Mouse (Mus musculus) cortical plate, adult 2 months (tissue): ENCODE measurements around the gene Pitpnm1. TPM values are rescaled to one million over a fixed set of nuclear protein-coding genes. Genes with fewer than 3 reads are reported as not detected.
A peak's percentile ranks its signal among the peaks of the same experiment; 100 is the strongest.

Source experiments
- H3K27ac ChIP-seq: fragments of 200-500 bp; 2 replicates; pipeline ENCODE4 v1.5.1; 2012; ENCODE audit warnings: low read length, control low read depth, inconsistent platforms; ENCODE audit not compliant: insufficient read depth
- H3K4me1 ChIP-seq: fragments of 200-500 bp; 2 replicates; pipeline ENCODE4 v1.6.1; 2011; ENCODE audit warnings: low read length; ENCODE audit not compliant: control insufficient read depth, insufficient read depth
- H3K4me3 ChIP-seq: fragments of 200-500 bp; 2 replicates; pipeline ENCODE4 v1.5.1; 2011; ENCODE audit warnings: mild to moderate bottlenecking, low read length, control low read depth; ENCODE audit not compliant: insufficient read depth
- CTCF ChIP-seq: fragments of 200-500 bp; IDR thresholded peaks from 2 replicates; pipeline ENCODE4 v1.5.1; 2011; ENCODE audit warnings: mild to moderate bottlenecking, control low read depth, low read length; ENCODE audit not compliant: insufficient read depth; ENCODE audit errors: extremely low read depth
- POLR2A ChIP-seq: fragments of 200-500 bp; IDR thresholded peaks from 2 replicates; pipeline ENCODE4 v1.6.1; 2011; ENCODE audit warnings: mild to moderate bottlenecking, low read length, control low read depth; ENCODE audit not compliant: insufficient read depth; ENCODE audit errors: extremely low read depth
- polyA plus RNA-seq: library from polyadenylated mRNA; depleted of rRNA; stranded (reverse); fragments of >200 nt; gene quantifications from 2 replicates; pipeline ENCODE4 v1.2.3, GENCODE M21; 2012

Pitpnm1 gene
- polyA plus RNA-seq, 1 experiment: 293 TPM

DNA sequence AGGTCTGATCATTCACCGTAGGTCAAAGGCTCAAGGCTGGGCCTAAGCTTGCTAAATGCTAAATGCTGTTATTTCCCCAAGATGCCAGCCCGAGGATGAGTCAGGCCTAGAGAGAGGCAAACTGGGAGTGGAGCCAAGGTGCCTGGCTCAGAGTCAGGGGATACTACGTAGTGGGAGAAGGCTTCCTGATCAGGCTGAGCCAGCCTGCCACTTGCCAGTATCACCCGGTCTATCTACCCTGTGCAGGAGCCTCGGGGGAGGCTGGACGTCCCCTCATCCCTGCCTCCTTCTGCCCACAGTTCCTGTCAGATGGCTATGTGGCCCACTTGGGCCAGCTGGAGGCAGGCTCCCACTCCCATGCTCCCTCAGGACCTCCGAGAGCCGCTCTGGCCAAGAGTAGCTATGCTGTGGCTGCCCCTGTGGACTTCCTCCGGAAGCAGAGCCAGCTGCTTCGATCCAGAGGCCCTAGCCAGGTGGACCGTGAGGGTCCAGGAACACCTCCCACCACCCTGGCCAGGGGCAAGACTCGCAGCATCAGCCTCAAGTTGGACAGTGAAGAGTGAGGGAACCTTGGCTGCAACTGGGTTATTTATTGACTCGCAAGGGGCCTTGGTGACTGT lies 13.5 kb downstream of the Pitpnm1 start:
- H3K27ac ChIP-seq: 0 out of 2 replicates have a peak overlapping the region, but pooled peaks have one; percentile 30
- no peak for TF ChIP-seq CTCF
- no peak for TF ChIP-seq POLR2A
- H3K4me3 ChIP-seq: no peak overlapping the region
- peaks cover 3% of the 10 kb centered on the region; the same call in 1 of the 2 replicates for H3K4me1 ChIP-seq

GRCm38 (mm10) chr19:4113806-4114230 lies 14.0 kb downstream of the Pitpnm1 start:
- Histone ChIP-seq H3K4me3 (no peak overlapping the region), H3K27ac (0 out of 2 replicates have a peak overlapping the region, but pooled peaks have one; percentile 30), H3K4me1 (peaks cover 3% of the 10 kb centered on the region; the same call in 1 of the 2 replicates)
- TF ChIP-seq POLR2A: no peak
- no peak for TF ChIP-seq CTCF

- no peak for TF ChIP-seq CTCF
- no peak for TF ChIP-seq POLR2A
- Histone ChIP-seq H3K4me1 (peaks cover 3% of the 10 kb centered on the region; the same call in 1 of the 2 replicates), H3K4me3 (no peak overlapping the region), H3K27ac (no peak overlapping the region)
These were observed 14.8 kb downstream of the Pitpnm1 start for GRCm38 (mm10) chr19:4114551-4114950.

- TF ChIP-seq CTCF: no peak
- no peak for TF ChIP-seq POLR2A
- Histone ChIP-seq H3K4me3 (no peak overlapping the region), H3K27ac (no peak overlapping the region), H3K4me1 (peaks cover 3% of the 10 kb centered on the region; the same call in 1 of the 2 replicates)
These were observed 15.3 kb downstream of the Pitpnm1 start for GRCm38 (mm10) chr19:4115144-4115543.

GRCm38 (mm10) chr19:4115816-4116215 lies 16.0 kb downstream of the Pitpnm1 start:
- Histone ChIP-seq H3K4me1 (peaks cover 7% of the 10 kb centered on the region), H3K4me3 (no peak overlapping the region), H3K27ac (no peak overlapping the region)
- no peak for TF ChIP-seq POLR2A

DNA sequence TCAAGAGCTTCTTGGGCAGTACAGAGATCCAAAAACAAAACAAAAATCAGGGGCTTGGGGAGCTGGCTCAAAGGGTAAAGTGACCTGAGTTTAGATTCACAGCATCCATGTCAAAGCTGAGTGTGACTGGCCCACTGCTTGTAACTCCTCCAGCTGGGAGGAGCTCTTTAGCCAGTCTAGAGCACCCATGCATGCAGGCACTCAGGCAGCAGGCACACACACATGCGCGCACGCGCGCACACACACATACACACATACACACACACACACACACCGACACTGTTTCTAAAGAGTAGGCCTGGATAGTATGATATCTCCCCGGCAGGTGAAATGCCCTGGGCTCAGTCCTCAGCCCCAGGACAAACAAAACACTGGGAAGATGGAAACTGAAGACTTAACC lies 17.2 kb downstream of the Pitpnm1 start:
- H3K27ac ChIP-seq: no peak overlapping the region
- H3K4me1 ChIP-seq: peaks cover 7% of the 10 kb centered on the region
- TF ChIP-seq POLR2A (no peak), CTCF (no peak)
- no peak overlapping the region for H3K4me3 ChIP-seq

GRCm38 (mm10) chr19:4118350-4118749 lies 18.6 kb downstream of the Pitpnm1 start:
- peaks cover 5% of the 10 kb centered on the region for H3K4me1 ChIP-seq
- no peak overlapping the region for H3K27ac ChIP-seq
- TF ChIP-seq CTCF: no peak
- no peak for TF ChIP-seq POLR2A

DNA sequence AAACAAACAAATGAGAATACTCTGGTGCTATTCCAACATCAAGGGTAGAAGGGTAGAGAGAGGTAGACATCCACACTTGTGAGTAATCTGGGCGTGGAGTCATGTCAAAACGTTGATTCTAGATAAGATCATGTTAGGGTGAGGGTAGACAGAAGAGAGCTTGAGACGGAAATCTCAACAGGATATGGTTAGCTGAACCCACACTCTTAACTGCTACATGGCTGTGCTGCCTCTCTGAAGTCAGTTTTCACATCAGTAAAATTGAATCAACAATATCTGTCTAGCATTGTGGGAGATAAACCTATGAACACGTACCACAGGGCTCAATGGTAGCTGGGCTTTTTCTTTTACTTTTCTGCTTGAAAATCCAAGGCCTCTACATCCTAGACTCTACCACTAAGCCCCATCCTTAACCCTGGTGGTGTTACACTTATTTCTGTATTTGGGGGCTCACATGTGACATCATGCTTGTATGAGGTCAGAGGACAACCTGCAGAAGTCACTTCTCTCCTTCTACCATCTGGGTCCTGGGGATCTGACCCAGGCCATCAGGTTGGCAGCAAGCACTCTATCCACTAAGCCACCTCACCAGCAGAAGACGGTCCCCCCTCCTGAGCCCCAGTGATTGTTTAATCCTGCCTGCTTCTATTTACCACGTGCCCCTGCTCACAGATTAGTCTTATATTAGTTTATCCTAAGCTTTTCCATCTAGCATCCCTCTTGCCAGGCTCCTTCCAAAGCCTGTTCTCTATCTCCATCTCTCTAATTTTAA lies 20.1 kb downstream of the Pitpnm1 start:
- Histone ChIP-seq H3K4me1 (peaks cover 5% of the 10 kb centered on the region), H3K4me3 (no peak overlapping the region), H3K27ac (no peak overlapping the region)
- TF ChIP-seq CTCF: no peak
- TF ChIP-seq POLR2A: no peak

More at GRCm38 (mm10) chr19:4118350-4118749, 18.6 kb downstream of the Pitpnm1 start:
- H3K4me3 ChIP-seq: no peak overlapping the region

DNA sequence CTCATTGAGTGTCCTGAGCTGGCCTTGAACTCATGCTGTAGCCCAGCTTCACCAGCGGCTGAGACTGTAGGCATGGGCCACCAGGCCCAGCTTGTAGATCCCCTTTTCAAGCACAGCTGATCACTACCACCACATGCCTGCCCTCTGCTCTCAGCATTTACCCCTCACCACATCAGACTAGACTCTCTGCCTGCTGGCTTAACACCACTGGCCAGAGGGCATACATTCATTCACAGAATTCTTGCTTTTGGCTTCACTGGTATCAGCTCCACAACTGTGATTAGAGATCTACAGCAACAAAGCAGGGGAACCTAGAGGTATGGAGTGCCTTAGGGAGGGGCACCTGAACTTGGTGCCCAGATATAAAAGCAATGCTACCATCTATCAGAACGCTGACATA lies 20.7 kb downstream of the Pitpnm1 start:
- H3K4me1 ChIP-seq: peaks cover 5% of the 10 kb centered on the region
- TF ChIP-seq POLR2A (no peak), CTCF (no peak)
- no peak overlapping the region for H3K4me3 ChIP-seq
- no peak overlapping the region for H3K27ac ChIP-seq
